ENCODE assay signal across 20 mouse cellular contexts in the genomic region with DNA sequence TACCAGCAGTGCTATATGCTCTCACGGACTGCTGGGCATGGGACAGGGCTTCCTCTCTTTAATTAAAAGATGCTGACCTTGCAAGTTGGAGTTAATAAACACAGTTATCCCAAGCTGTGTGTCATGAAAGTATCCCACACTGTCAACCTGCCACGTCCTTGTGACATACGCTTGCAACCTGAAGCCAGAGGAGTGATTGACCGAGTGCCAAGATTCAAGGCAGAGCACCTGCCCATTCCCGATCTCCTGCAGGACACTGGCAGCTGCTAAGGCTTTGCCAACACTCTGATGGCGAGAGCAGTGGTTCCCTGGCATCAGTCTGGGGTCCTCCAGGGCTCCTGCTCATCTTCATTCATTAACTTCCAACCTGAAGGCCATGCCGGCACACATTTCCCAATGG.
DNase-seq lines count a peak whose midpoint lies in the region; ATAC-seq and TF ChIP-seq lines count a peak whose summit lies in the region.
"Had no signal": no experiment of that assay in that cellular context is flagged by ENCODE, and none has a peak within 500 bp of the region (broad histone marks: within the 10 kb centered on the region; RNA-seq: fewer than 3 reads in every experiment).

No protein-coding gene starts in this region.

- no peaks in the 10 kb centered on the region for H3K36me3 ChIP-seq in liver, postnatal 0 days (replicated peaks; ENCODE audit: insufficient read depth, low read length)
- H3K36me3 ChIP-seq: embryonic facial prominence, embryonic 10.5 days; heart, embryonic 15.5 days had no signal

- TF ChIP-seq CTCF in liver, postnatal 0 days (IDR thresholded peaks at IDR 0.05; ENCODE audit: low read depth) = no peak

- peak; percentile 2 for DNase-seq in cerebellum, adult 11 months
- peak; percentile 6 to 13 for DNase-seq in cerebellum, adult 18-20 months
- peak; percentile 33 for DNase-seq in cerebellum, adult 9-11 months
- DNase-seq in cerebellum, postnatal 36 days = peak; percentile 33 to 40
- no peak for DNase-seq in liver, postnatal 0 days
- no peak for DNase-seq in spleen, postnatal 4 days (ENCODE audit: low spot score in 2 of 2)
- DNase-seq: adrenal gland, postnatal 14 days; B cell, adult 2 months; forebrain, postnatal 0 days; gastrocnemius, postnatal 14 days; heart, adult 2 months; heart, postnatal 14 days had no signal

- TF ChIP-seq EP300 in liver, postnatal 0 days (IDR thresholded peaks at IDR 0.05; ENCODE audit: low read depth) = no peak

- H3K4me3 ChIP-seq in liver, postnatal 0 days (ENCODE audit: low read depth, low read length) = no peak overlapping the region
- H3K4me3 ChIP-seq: embryonic facial prominence, embryonic 10.5 days; forebrain, embryonic 13.5 days; heart, adult 2 months; heart, embryonic 15.5 days had no signal

- no peaks in the 10 kb centered on the region for H3K4me1 ChIP-seq in liver, postnatal 0 days (ENCODE audit: insufficient read depth)
- H3K4me1 ChIP-seq: heart, embryonic 15.5 days had no signal

- ATAC-seq in cerebellum, adult (ENCODE audit: insufficient number of reproducible peaks, low FRiP score, low TSS enrichment) = no peak
- no peak for ATAC-seq in liver, postnatal 0 days
- ATAC-seq: CD4-positive, CD25-positive, alpha-beta regulatory T cell, adult 4 months; forebrain, embryonic 13.5 days; forebrain, postnatal 0 days; intestine, postnatal 0 days had no signal

- no peak overlapping the region for H3K27ac ChIP-seq in liver, postnatal 0 days (ENCODE audit: low read depth)
- H3K27ac ChIP-seq: embryonic facial prominence, embryonic 10.5 days; forebrain, embryonic 13.5 days; heart, adult 2 months; heart, embryonic 15.5 days; hindbrain, embryonic 14.5 days had no signal

- no peak overlapping the region for H3K9ac ChIP-seq in liver, postnatal 0 days (replicated peaks)
- H3K9ac ChIP-seq: forebrain, embryonic 13.5 days; forebrain, postnatal 0 days; heart, embryonic 15.5 days; hindbrain, embryonic 14.5 days had no signal

- H3K4me2 ChIP-seq in liver, postnatal 0 days (ENCODE audit: low read depth, low read length) = no peak overlapping the region
- H3K4me2 ChIP-seq: forebrain, embryonic 13.5 days; heart, embryonic 11.5 days; heart, embryonic 15.5 days; hindbrain, embryonic 14.5 days had no signal

- 69% methylated on average over 7 of the region's 7 CpGs for WGBS in liver, postnatal 0 days (ENCODE audit: insufficient replicate concordance)

- H3K27me3 ChIP-seq in liver, postnatal 0 days (ENCODE audit: insufficient read depth, low read length) = no peaks in the 10 kb centered on the region
- H3K27me3 ChIP-seq: forebrain, embryonic 13.5 days; heart, embryonic 15.5 days had no signal

- no peaks in the 10 kb centered on the region; the same call in 1 of the 2 replicates for H3K9me3 ChIP-seq in liver, postnatal 0 days (ENCODE audit: low read length)
- H3K9me3 ChIP-seq: forebrain, embryonic 13.5 days; heart, embryonic 15.5 days had no signal

Comparison
In these comparisons a context has a peak if more than half of its experiments do, and no peak if none do; other contexts are left out.
1. DNase-seq: peak in cerebellum, adult 11 months (single experiment), cerebellum, adult 18-20 months (2 of 2), cerebellum, adult 9-11 months (single experiment) and cerebellum, postnatal 36 days (2 of 2); none in liver, postnatal 0 days (single experiment) and spleen, postnatal 4 days (0 of 2).